Mouse (Mus musculus): ENCODE results near the gene Mettl25.

Mettl25 gene

GRCm38 (mm10) chr10:105753831-105754605 lies 87.2 kb downstream of the Mettl25 start:
- no peak for DNase-seq (ENCODE audit: low read depth, low spot score)

DNA sequence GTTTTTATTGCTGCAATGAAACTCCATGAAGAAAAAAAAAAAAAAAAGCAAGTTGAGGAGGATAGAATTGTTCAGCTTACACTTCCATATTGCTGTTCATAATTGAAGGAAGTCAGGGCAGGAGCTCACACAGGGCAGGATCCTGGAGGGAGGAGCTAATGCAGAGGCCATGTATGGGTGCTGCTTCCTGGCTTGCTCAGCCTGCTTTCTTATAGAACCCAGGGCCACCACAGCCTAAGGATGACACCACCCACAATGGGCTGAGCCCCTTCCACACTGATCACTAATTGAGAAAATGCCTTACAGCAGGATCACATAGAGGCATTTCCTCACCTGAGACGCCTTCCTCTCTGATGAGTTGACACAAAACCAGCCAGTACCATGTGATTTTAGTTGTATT lies 95.2 kb downstream of the Mettl25 start:
- no peak for DNase-seq (ENCODE audit: low read depth, low spot score)

DNA sequence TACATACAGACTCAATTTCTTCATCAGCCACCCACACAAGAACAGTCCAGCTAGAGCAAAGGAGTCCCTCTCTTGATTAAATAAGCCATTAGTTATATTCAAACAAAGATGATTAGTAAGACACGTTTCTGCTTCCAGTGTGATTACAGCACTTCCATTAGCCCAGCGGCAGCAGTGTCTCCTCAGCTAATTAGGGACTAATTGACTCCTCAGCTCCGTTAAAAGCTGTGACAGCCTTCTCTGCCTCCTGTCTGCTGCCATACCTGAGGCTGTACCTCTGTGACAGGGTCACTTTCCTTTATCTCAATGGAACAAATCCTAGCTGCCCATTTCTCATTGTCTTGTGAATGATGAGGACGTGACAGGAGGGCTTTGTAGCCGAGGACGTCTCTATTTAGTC lies 99.4 kb downstream of the Mettl25 start:
- DNase-seq (ENCODE audit: low read depth, low spot score) = no peak

DNA sequence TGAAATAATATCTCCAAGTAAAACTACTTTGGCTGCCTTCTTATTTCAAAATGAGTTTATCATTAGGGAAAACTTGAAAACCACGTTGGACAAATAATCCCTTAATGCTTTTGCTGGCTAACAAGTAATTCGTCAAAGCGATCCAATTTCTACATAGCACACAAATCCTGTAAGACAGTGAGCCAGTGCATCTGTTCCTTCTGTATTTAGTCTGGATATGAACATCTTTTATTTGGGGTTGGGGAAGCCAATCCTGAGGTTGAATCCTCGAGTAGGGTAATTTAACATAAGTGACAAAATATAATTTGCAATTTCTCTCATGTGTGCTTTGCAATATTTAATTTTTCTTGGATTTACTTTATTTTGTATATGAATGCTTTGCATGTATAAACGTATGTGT lies 102.2 kb downstream of the Mettl25 start:
- no peak for DNase-seq (ENCODE audit: low read depth, low spot score)

DNA sequence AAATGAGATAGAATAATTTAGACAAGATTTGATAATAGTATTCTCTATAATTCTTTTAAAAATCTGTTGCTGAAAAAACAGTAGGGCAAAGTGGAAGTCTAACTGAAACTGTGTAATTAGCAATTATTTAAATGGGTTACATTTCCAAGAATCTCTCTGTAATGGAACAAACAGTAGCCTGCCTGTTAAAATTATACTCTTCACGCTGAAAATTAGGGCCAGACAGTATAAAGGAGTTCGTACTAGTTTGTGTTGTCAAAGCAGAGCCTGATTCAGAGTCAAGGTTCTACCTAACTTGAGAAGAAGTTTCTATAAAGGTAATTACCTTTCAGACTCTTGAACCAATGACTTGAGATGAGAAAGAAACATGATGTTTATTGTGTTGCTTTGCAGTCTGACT lies 113.4 kb downstream of the Mettl25 start:
- DNase-seq (ENCODE audit: low read depth, low spot score) = no peak

GRCm38 (mm10) chr10:105727353-105727752 lies 113.8 kb downstream of the Mettl25 start:
- DNase-seq (ENCODE audit: low read depth, low spot score) = no peak

GRCm38 (mm10) chr10:105714844-105715243 lies 126.3 kb downstream of the Mettl25 start:
- DNase-seq (ENCODE audit: low read depth, low spot score) = no peak

GRCm38 (mm10) chr10:105714366-105714765 lies 126.8 kb downstream of the Mettl25 start:
- no peak for DNase-seq (ENCODE audit: low read depth, low spot score)

- DNase-seq (ENCODE audit: low read depth, low spot score) = no peak
Observed at GRCm38 (mm10) chr10:105713222-105713621, 128.0 kb downstream of the Mettl25 start.

Data from brain, embryonic 18.5 days (tissue).